Mouse (Mus musculus): ENCODE results near the gene Ecm1. TPM values are rescaled to one million over a fixed set of nuclear protein-coding genes. Genes with fewer than 3 reads are reported as not detected.

The Ecm1 gene
- polyA plus RNA-seq, 1 experiment: 13.4 TPM

- no peak for TF ChIP-seq GATA1 (IDR thresholded peaks at IDR 0.05; ENCODE audit: low read length)
Observed at GRCm38 (mm10) chr3:95734092-95734702, 5.2 kb downstream of the Ecm1 start.

- TF ChIP-seq GATA1 (IDR thresholded peaks at IDR 0.05; ENCODE audit: low read length): no peak
Observed at GRCm38 (mm10) chr3:95732744-95733521, 6.4 kb downstream of the Ecm1 start.

GRCm38 (mm10) chr3:95732297-95732696 is 7.1 kb downstream of the Ecm1 start:
- TF ChIP-seq GATA1 (IDR thresholded peaks at IDR 0.05; ENCODE audit: low read length): no peak

GRCm38 (mm10) chr3:95731802-95732201 is 7.6 kb downstream of the Ecm1 start:
- no peak for TF ChIP-seq GATA1 (IDR thresholded peaks at IDR 0.05; ENCODE audit: low read length)

- no peak for TF ChIP-seq GATA1 (IDR thresholded peaks at IDR 0.05; ENCODE audit: low read length)
Observed at GRCm38 (mm10) chr3:95730431-95730830, 8.9 kb downstream of the Ecm1 start.

- no peak for TF ChIP-seq GATA1 (IDR thresholded peaks at IDR 0.05; ENCODE audit: low read length)
Observed at GRCm38 (mm10) chr3:95728906-95729305, 10.5 kb downstream of the Ecm1 start.

- no peak for TF ChIP-seq GATA1 (IDR thresholded peaks at IDR 0.05; ENCODE audit: low read length)
Observed at GRCm38 (mm10) chr3:95726696-95727358, 12.5 kb downstream of the Ecm1 start.

- no peak for TF ChIP-seq GATA1 (IDR thresholded peaks at IDR 0.05; ENCODE audit: low read length)
Observed at GRCm38 (mm10) chr3:95725863-95726262, 13.5 kb downstream of the Ecm1 start.

- TF ChIP-seq GATA1 (IDR thresholded peaks at IDR 0.05; ENCODE audit: low read length): no peak
Observed at GRCm38 (mm10) chr3:95722386-95722785, 17.0 kb downstream of the Ecm1 start.

GRCm38 (mm10) chr3:95718153-95718552 is 21.2 kb downstream of the Ecm1 start:
- TF ChIP-seq GATA1 (IDR thresholded peaks at IDR 0.05; ENCODE audit: low read length): no peak

- no peak for TF ChIP-seq GATA1 (IDR thresholded peaks at IDR 0.05; ENCODE audit: low read length)
Observed at GRCm38 (mm10) chr3:95716075-95716474, 23.3 kb downstream of the Ecm1 start.

GRCm38 (mm10) chr3:95709967-95710366 is 29.4 kb downstream of the Ecm1 start:
- TF ChIP-seq GATA1 (IDR thresholded peaks at IDR 0.05; ENCODE audit: low read length): no peak

GRCm38 (mm10) chr3:95709044-95709443 is 30.3 kb downstream of the Ecm1 start:
- TF ChIP-seq GATA1 (IDR thresholded peaks at IDR 0.05; ENCODE audit: low read length): no peak

GRCm38 (mm10) chr3:95707497-95707896 is 31.9 kb downstream of the Ecm1 start:
- no peak for TF ChIP-seq GATA1 (IDR thresholded peaks at IDR 0.05; ENCODE audit: low read length)

GRCm38 (mm10) chr3:95706273-95706672 is 33.1 kb downstream of the Ecm1 start:
- TF ChIP-seq GATA1 (IDR thresholded peaks at IDR 0.05; ENCODE audit: low read length): no peak

- TF ChIP-seq GATA1 (IDR thresholded peaks at IDR 0.05; ENCODE audit: low read length): no peak
Observed at GRCm38 (mm10) chr3:95704612-95705011, 34.8 kb downstream of the Ecm1 start.

All from G1E-ER4 (cell line).